Mouse (Mus musculus): ENCODE results near the gene Gpc5. TPM values are rescaled to one million over a fixed set of nuclear protein-coding genes. Genes with fewer than 3 reads are reported as not detected.
"Not testable (repeated sequence)": the region's sequence is repeated elsewhere in the genome, so short reads cannot be mapped to it uniquely, and the experiment has no call there.

Gpc5 gene
- polyA plus RNA-seq, 1 experiment from 2014 or later, result 11.6 TPM

GRCm38 (mm10) chr14:115052371-115052770 lies 39.6 kb upstream of the Gpc5 start:
- 85% methylated on average over 4 of the region's 4 CpGs for WGBS
- Histone ChIP-seq H3K9me3 (ENCODE audit: low read length) (no peaks in the 10 kb centered on the region), H3K4me1 (ENCODE audit: insufficient read depth, low read length) (no peaks in the 10 kb centered on the region), H3K36me3 (ENCODE audit: insufficient read depth, low read length) (peaks cover 10% of the 10 kb centered on the region), H3K9ac (replicated peaks; ENCODE audit: low read length) (no peak overlapping the region), H3K4me2 (replicated peaks; ENCODE audit: low read depth, low read length) (no peak overlapping the region), H3K27ac (ENCODE audit: low read length) (no peak overlapping the region), H3K4me3 (ENCODE audit: low read length) (no peak overlapping the region), H3K27me3 (ENCODE audit: insufficient read depth, low read length) (no peaks in the 10 kb centered on the region)
- no peak for ATAC-seq (ENCODE audit: low FRiP score, low TSS enrichment)

DNA sequence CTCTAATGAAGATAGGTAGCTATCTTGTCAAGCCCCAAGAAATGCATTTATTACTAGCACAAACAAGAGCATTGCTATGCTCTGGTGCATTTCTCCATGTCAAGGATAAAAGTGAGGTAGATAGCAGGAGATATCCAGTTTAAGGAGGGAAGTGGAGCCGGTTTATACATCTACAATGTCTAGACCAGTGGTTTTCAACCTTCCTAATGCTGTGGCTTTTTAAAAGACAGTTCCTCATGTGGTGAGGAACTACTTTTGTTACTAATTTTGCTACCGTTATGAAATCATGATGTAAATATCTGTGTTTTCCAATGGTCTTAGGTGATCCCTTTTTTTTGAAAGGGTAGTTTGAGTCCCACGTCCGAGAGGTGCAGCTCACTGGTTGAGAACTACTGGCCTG lies 37.8 kb upstream of the Gpc5 start:
- no peaks in the 10 kb centered on the region for H3K27me3 ChIP-seq (ENCODE audit: insufficient read depth, low read length)
- no peaks in the 10 kb centered on the region for H3K4me1 ChIP-seq (ENCODE audit: insufficient read depth, low read length)
- 87% methylated on average over 4 of the region's 4 CpGs for WGBS
- H3K4me3 ChIP-seq (ENCODE audit: low read length), result no peak overlapping the region
- no peaks in the 10 kb centered on the region for H3K9me3 ChIP-seq (ENCODE audit: low read length)
- no peak for ATAC-seq (ENCODE audit: low FRiP score, low TSS enrichment)
- H3K4me2 ChIP-seq (replicated peaks; ENCODE audit: low read depth, low read length), result no peak overlapping the region
- H3K27ac ChIP-seq (ENCODE audit: low read length), result no peak overlapping the region
- H3K36me3 ChIP-seq (ENCODE audit: insufficient read depth, low read length), result no peaks in the 10 kb centered on the region
- no peak overlapping the region for H3K9ac ChIP-seq (replicated peaks; ENCODE audit: low read length)

- no peak overlapping the region for H3K27ac ChIP-seq (ENCODE audit: low read length)
- 84% methylated on average over 4 of the region's 4 CpGs for WGBS
- no peak for ATAC-seq (ENCODE audit: low FRiP score, low TSS enrichment)
- H3K36me3 ChIP-seq (ENCODE audit: insufficient read depth, low read length), result no peaks in the 10 kb centered on the region
- H3K9me3 ChIP-seq (ENCODE audit: low read length), result no peaks in the 10 kb centered on the region
- H3K9ac ChIP-seq (replicated peaks; ENCODE audit: low read length), result no peak overlapping the region
- no peak overlapping the region for H3K4me3 ChIP-seq (ENCODE audit: low read length)
- no peaks in the 10 kb centered on the region for H3K4me1 ChIP-seq (ENCODE audit: insufficient read depth, low read length)
- H3K27me3 ChIP-seq (ENCODE audit: insufficient read depth, low read length), result no peaks in the 10 kb centered on the region
- H3K4me2 ChIP-seq (replicated peaks; ENCODE audit: low read depth, low read length), result no peak overlapping the region
Observed at GRCm38 (mm10) chr14:115057524-115057923, 34.5 kb upstream of the Gpc5 start.

DNA sequence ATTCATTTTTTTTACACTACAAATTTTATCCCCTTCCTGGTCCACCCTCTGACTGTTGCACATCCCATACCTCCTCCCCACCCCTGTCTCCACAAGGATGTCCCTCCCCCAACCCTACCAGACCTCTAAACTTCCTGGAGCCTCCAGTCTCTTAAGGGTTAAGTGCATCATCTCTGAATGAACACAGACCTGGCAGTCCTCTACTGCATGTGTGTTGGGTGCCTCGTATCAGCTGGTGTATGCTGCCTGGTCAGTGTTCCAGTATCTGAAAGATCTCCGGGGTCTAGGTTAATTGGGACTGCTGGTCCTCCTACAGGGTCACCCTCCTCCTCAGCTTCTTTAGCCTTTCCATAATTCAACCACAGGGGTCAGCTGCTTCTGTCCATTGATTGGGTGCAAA lies 25.9 kb upstream of the Gpc5 start:
- not testable (repeated sequence) for H3K36me3 ChIP-seq (ENCODE audit: insufficient read depth, low read length); H3K27me3 ChIP-seq (ENCODE audit: insufficient read depth, low read length); H3K9ac ChIP-seq (replicated peaks; ENCODE audit: low read length); ATAC-seq (ENCODE audit: low FRiP score, low TSS enrichment); H3K27ac ChIP-seq (ENCODE audit: low read length); H3K9me3 ChIP-seq (ENCODE audit: low read length); H3K4me1 ChIP-seq (ENCODE audit: insufficient read depth, low read length); H3K4me3 ChIP-seq (ENCODE audit: low read length); H3K4me2 ChIP-seq (replicated peaks; ENCODE audit: low read depth, low read length)
- WGBS, result 51% methylated on average over 2 of the region's 2 CpGs

- 46% methylated on average over 6 of the region's 6 CpGs for WGBS
- no peaks in the 10 kb centered on the region for H3K9me3 ChIP-seq (ENCODE audit: low read length)
- ATAC-seq (ENCODE audit: low FRiP score, low TSS enrichment), result no peak; the same call in 1 of the 2 replicates
- no peaks in the 10 kb centered on the region for H3K4me1 ChIP-seq (ENCODE audit: insufficient read depth, low read length)
- no peak overlapping the region for H3K9ac ChIP-seq (replicated peaks; ENCODE audit: low read length)
- no peak overlapping the region for H3K27ac ChIP-seq (ENCODE audit: low read length)
- H3K27me3 ChIP-seq (ENCODE audit: insufficient read depth, low read length), result no peaks in the 10 kb centered on the region
- H3K4me3 ChIP-seq (ENCODE audit: low read length), result no peak overlapping the region
- no peak overlapping the region for H3K4me2 ChIP-seq (replicated peaks; ENCODE audit: low read depth, low read length)
- no peaks in the 10 kb centered on the region for H3K36me3 ChIP-seq (ENCODE audit: insufficient read depth, low read length)
Observed at GRCm38 (mm10) chr14:115070534-115070933, 21.5 kb upstream of the Gpc5 start.

- no peaks in the 10 kb centered on the region for H3K9me3 ChIP-seq (ENCODE audit: low read length)
- WGBS, result 31% methylated on average over 9 of the region's 9 CpGs
- no peaks in the 10 kb centered on the region for H3K4me1 ChIP-seq (ENCODE audit: insufficient read depth, low read length)
- no peak overlapping the region for H3K9ac ChIP-seq (replicated peaks; ENCODE audit: low read length)
- ATAC-seq (ENCODE audit: low FRiP score, low TSS enrichment), result no peak
- no peak overlapping the region for H3K27ac ChIP-seq (ENCODE audit: low read length)
- H3K27me3 ChIP-seq (ENCODE audit: insufficient read depth, low read length), result no peaks in the 10 kb centered on the region
- H3K36me3 ChIP-seq (ENCODE audit: insufficient read depth, low read length), result no peaks in the 10 kb centered on the region
- no peak overlapping the region for H3K4me3 ChIP-seq (ENCODE audit: low read length)
- no peak overlapping the region for H3K4me2 ChIP-seq (replicated peaks; ENCODE audit: low read depth, low read length)
Observed at GRCm38 (mm10) chr14:115077340-115077739, 14.7 kb upstream of the Gpc5 start.

- 84% methylated on average over 7 of the region's 7 CpGs for WGBS
- Histone ChIP-seq H3K36me3 (ENCODE audit: insufficient read depth, low read length) (no peaks in the 10 kb centered on the region), H3K27me3 (ENCODE audit: insufficient read depth, low read length) (no peaks in the 10 kb centered on the region), H3K27ac (ENCODE audit: low read length) (no peak overlapping the region), H3K9me3 (ENCODE audit: low read length) (no peaks in the 10 kb centered on the region), H3K4me1 (ENCODE audit: insufficient read depth, low read length) (no peaks in the 10 kb centered on the region), H3K9ac (replicated peaks; ENCODE audit: low read length) (no peak overlapping the region), H3K4me2 (replicated peaks; ENCODE audit: low read depth, low read length) (no peak overlapping the region), H3K4me3 (ENCODE audit: low read length) (no peak overlapping the region)
- no peak for ATAC-seq (ENCODE audit: low FRiP score, low TSS enrichment)
Observed at GRCm38 (mm10) chr14:115078064-115078463, 14.0 kb upstream of the Gpc5 start.

DNA sequence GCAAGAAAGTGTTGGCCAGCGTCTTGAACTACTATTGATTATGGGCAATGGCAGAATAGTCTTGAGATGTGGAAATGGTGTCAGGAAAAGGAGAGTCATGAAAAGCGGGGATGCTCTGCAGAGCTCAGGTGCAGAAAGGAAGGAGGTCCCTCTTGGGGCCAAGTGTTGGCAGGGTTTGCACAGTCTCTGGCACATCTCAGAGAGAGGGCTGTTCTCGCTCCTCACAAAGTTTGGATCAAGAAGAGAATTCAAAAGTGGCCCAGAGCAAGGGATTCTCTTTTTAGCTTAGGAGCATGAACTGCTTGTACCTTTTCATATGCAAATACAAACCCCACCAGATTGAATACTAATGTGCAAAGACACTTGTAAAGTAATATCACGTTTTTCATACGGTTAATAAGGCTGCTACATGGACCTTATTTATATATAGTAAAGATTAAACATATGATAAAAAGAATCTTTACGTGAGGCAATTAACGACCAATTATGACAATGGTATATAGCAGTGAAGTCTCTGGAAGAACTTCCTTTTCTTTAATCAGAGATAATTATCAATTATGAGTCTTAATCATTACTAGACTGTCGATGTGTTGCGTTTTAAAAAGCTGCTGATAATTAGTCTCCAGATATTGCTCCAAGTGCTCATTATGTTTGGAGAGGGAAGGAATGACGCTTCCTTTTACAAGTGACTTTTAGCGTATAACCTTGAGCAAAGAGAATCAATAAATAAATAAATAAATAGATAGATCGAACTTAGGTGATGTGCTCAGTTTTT lies 10.1 kb upstream of the Gpc5 start:
- Histone ChIP-seq H3K36me3 (ENCODE audit: insufficient read depth, low read length) (no peaks in the 10 kb centered on the region), H3K4me2 (replicated peaks; ENCODE audit: low read depth, low read length) (no peak overlapping the region), H3K4me3 (ENCODE audit: low read length) (no peak overlapping the region), H3K9ac (replicated peaks; ENCODE audit: low read length) (no peak overlapping the region), H3K27me3 (ENCODE audit: insufficient read depth, low read length) (no peaks in the 10 kb centered on the region), H3K9me3 (ENCODE audit: low read length) (no peaks in the 10 kb centered on the region), H3K27ac (ENCODE audit: low read length) (no peak overlapping the region), H3K4me1 (ENCODE audit: insufficient read depth, low read length) (no peaks in the 10 kb centered on the region)
- WGBS, result 85% methylated on average over 12 of the region's 12 CpGs
- no peak for ATAC-seq (ENCODE audit: low FRiP score, low TSS enrichment)

- Histone ChIP-seq H3K4me2 (replicated peaks; ENCODE audit: low read depth, low read length) (no peak overlapping the region), H3K4me1 (ENCODE audit: insufficient read depth, low read length) (peaks cover 9% of the 10 kb centered on the region), H3K4me3 (ENCODE audit: low read length) (no peak overlapping the region), H3K36me3 (ENCODE audit: insufficient read depth, low read length) (no peaks in the 10 kb centered on the region), H3K9me3 (ENCODE audit: low read length) (no peaks in the 10 kb centered on the region), H3K27ac (ENCODE audit: low read length) (no peak overlapping the region), H3K27me3 (ENCODE audit: insufficient read depth, low read length) (peaks cover 30% of the 10 kb centered on the region), H3K9ac (replicated peaks; ENCODE audit: low read length) (no peak overlapping the region)
- no peak for ATAC-seq (ENCODE audit: low FRiP score, low TSS enrichment)
- WGBS, result 91% methylated on average over 4 of the region's 4 CpGs
Observed at GRCm38 (mm10) chr14:115090516-115090915, 1.5 kb upstream of the Gpc5 start.

DNA sequence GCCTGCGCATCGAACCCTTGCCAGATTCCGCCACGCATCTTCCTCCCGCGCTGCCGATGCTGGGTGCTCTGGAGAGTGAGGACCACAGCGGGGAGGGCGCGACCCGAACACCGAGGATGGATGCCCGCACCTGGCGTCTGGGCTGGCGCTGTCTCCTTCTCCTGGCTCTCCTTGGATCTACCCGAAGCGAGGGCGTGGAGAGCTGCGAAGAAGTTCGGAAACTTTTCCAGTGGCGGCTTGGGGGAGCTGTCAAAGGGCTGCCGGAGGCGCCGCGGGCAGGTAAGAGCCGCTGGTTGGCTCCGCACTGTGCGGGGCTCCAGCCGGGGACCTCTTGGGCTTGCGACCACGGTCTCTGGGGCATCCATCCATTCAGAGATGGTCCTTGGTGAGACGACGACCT lies 495 bp downstream of the Gpc5 start:
- H3K27ac ChIP-seq (ENCODE audit: low read length), result no peak overlapping the region
- no peaks in the 10 kb centered on the region for H3K9me3 ChIP-seq (ENCODE audit: low read length)
- peak; percentile 67 for ATAC-seq (ENCODE audit: low FRiP score, low TSS enrichment)
- WGBS, result under 1% methylated on average over 33 of the region's 33 CpGs
- no peaks in the 10 kb centered on the region for H3K36me3 ChIP-seq (ENCODE audit: insufficient read depth, low read length)
- peaks cover 9% of the 10 kb centered on the region for H3K4me1 ChIP-seq (ENCODE audit: insufficient read depth, low read length)
- H3K9ac ChIP-seq (replicated peaks; ENCODE audit: low read length), result peak overlapping the region; percentile 57
- H3K4me2 ChIP-seq (replicated peaks; ENCODE audit: low read depth, low read length), result peak overlapping the region; percentile 95
- peak overlapping the region; percentile 63 for H3K4me3 ChIP-seq (ENCODE audit: low read length)
- peaks cover 30% of the 10 kb centered on the region for H3K27me3 ChIP-seq (ENCODE audit: insufficient read depth, low read length)

Data from kidney, embryonic 16.5 days (tissue).